Mouse (Mus musculus) midbrain, embryonic 16.5 days (tissue): Measurements from ENCODE around the gene Trim38. TPM values are rescaled to one million over a fixed set of nuclear protein-coding genes. Genes with fewer than 3 reads are reported as not detected.

ENCODE experiments used
- ATAC-seq: fragments of 200-750 bp; cut with Nextera tagmentation; 2 replicates; pipeline ENCODE4 v1.8.0; 2017; ENCODE audit warnings: moderate TSS enrichment
- H3K27ac ChIP-seq: fragments of 300-500 bp; sonication (generic); 2 replicates; pipeline ENCODE4 v1.5.1; 2014; ENCODE audit warnings: mild to moderate bottlenecking, low read length, mixed read lengths
- H3K27me3 ChIP-seq: fragments of 300-500 bp; sonication (generic); 2 replicates; pipeline ENCODE4 v1.6.1; 2014; ENCODE audit warnings: low read depth, low read length, mixed read lengths; ENCODE audit not compliant: control insufficient read depth, insufficient read depth
- H3K36me3 ChIP-seq: fragments of 300-500 bp; sonication (generic); 2 replicates; pipeline ENCODE4 v1.6.1; 2014; ENCODE audit warnings: mild to moderate bottlenecking, low read length, moderate library complexity, mixed read lengths; ENCODE audit not compliant: control insufficient read depth, insufficient read depth
- H3K4me1 ChIP-seq: fragments of 300-500 bp; sonication (generic); 2 replicates; pipeline ENCODE4 v1.6.1; 2014; ENCODE audit warnings: mild to moderate bottlenecking, low read length, mixed read lengths; ENCODE audit not compliant: control insufficient read depth, insufficient read depth
- H3K4me2 ChIP-seq: fragments of 300-500 bp; sonication (generic); 2 replicates; pipeline ENCODE4 v1.6.1; 2014; ENCODE audit warnings: mild to moderate bottlenecking, low read length, mixed read lengths
- H3K4me3 ChIP-seq: fragments of 300-500 bp; sonication (generic); 2 replicates; pipeline ENCODE4 v1.5.1; 2014; ENCODE audit warnings: low read depth, mild to moderate bottlenecking, low read length, moderate library complexity, mixed read lengths
- H3K9ac ChIP-seq: fragments of 300-500 bp; sonication (generic); 2 replicates; pipeline ENCODE4 v1.6.1; 2014; ENCODE audit warnings: low read depth, low read length, mixed read lengths
- H3K9me3 ChIP-seq: fragments of 300-500 bp; sonication (generic); replicated peaks from 2 replicates; pipeline ENCODE4 v1.6.1; 2014; ENCODE audit warnings: mild to moderate bottlenecking, low read length, mixed read lengths; ENCODE audit not compliant: control insufficient read depth, poor library complexity, severe bottlenecking
- WGBS: fragments of 180-500 bp; shearing (Covaris S2); extraction: QIAGEN DNeasy Blood & Tissue Kit; methylation state at CpG from one replicate; pipeline ENCODE4 v1.1.7; 2014; 5-methylcytosine and 5-hydroxymethylcytosine counted together
- microRNA-seq: library from miRNA; unstranded; fragments of <30 nt; microRNA quantifications from one replicate; pipeline ENCODE4, GENCODE M21; 2017
- polyA plus RNA-seq: library from polyadenylated mRNA; unstranded; fragments of >200 nt; fragmentation: Nextera tagmentation; extraction: Ambion mirVana; gene quantifications from 2 replicates; pipeline ENCODE4 v1.2.1, GENCODE M21; 2015

The Trim38 gene
- polyA plus RNA-seq, 1 experiment from 2014 or later: not detected

GRCm38 (mm10) chr13:23839308-23839707 lies 69.6 kb downstream of the Trim38 start, which contains the start of gene Slc17a3:
TSS of gene Slc17a3 (plus strand) at chr13:23839434.
- H3K4me2 ChIP-seq: no peak within 1 kb of the TSS
- no peak within 1 kb of the TSS for H3K4me3 ChIP-seq
- no peak within 1 kb of the TSS for H3K9ac ChIP-seq
- WGBS: 81% methylated on average over 2 of the region's 2 CpGs
- no peaks in the 10 kb centered on the region for H3K36me3 ChIP-seq
- ATAC-seq: no peak
- H3K27me3 ChIP-seq: no peaks in the 10 kb centered on the region
- no peaks in the 10 kb centered on the region for H3K4me1 ChIP-seq
- H3K27ac ChIP-seq: no peak within 1 kb of the TSS
- no peaks in the 10 kb centered on the region for H3K9me3 ChIP-seq

Small RNAs within 50 kb of the gene (microRNA-seq; reads per million reads assigned to microRNA genes)
- gene Gm44314 (not detected), gene Gm44484 (not detected)

Other genes starting within 250 kb of the Trim38 start
- gene Hist1h4h, start 238.9 kb upstream of the Trim38 start, polyA plus RNA-seq: 1.5 and 3.0 TPM in 2 replicates
- gene Hist1h2af, start 236.0 kb upstream of the Trim38 start, polyA plus RNA-seq: not detected in 2 replicates
- not detected in 2 replicates for gene Hist1h3g, start 234.5 kb upstream of the Trim38 start, polyA plus RNA-seq
- gene Hist1h2bh, start 226.5 kb upstream of the Trim38 start, polyA plus RNA-seq: 0.27 TPM in 1 of 2 replicates, not detected in the other
- gene Hist1h3f, start 225.9 kb upstream of the Trim38 start, polyA plus RNA-seq: not detected in 2 replicates
- gene Hist1h4f, start 218.3 kb upstream of the Trim38 start, polyA plus RNA-seq: not detected in 2 replicates
- 0.07 TPM in 1 of 2 replicates, not detected in the other for gene Hist1h1d, start 216.7 kb upstream of the Trim38 start, polyA plus RNA-seq
- 1.0 and 1.4 TPM in 2 replicates for gene Hist1h3e, start 207.5 kb upstream of the Trim38 start, polyA plus RNA-seq
- gene Hist1h2ae, start 198.7 kb upstream of the Trim38 start, polyA plus RNA-seq: 7.7 and 11.6 TPM in 2 replicates
- 0.36 and 0.86 TPM in 2 replicates for gene Hist1h2bg, start 198.5 kb upstream of the Trim38 start, polyA plus RNA-seq
- not detected in 2 replicates for gene Hist1h2bf, start 195.7 kb upstream of the Trim38 start, polyA plus RNA-seq
- gene Hist1h2ad, start 195.5 kb upstream of the Trim38 start, polyA plus RNA-seq: not detected in 2 replicates
- 0.53 and 0.60 TPM in 2 replicates for gene Hist1h3d, start 194.2 kb upstream of the Trim38 start, polyA plus RNA-seq
- gene Hist1h4d, start 188.3 kb upstream of the Trim38 start, polyA plus RNA-seq: 21.8 and 27.6 TPM in 2 replicates
- gene Hist1h2be, start 148.8 kb upstream of the Trim38 start, polyA plus RNA-seq: 1.0 and 1.4 TPM in 2 replicates
- gene Hist1h1e, start 147.4 kb upstream of the Trim38 start, polyA plus RNA-seq: 3.3 and 4.4 TPM in 2 replicates
- 0.23 and 0.32 TPM in 2 replicates for gene Hist1h2ac, start 86.0 kb upstream of the Trim38 start, polyA plus RNA-seq
- gene Hist1h2bc, start 85.7 kb upstream of the Trim38 start, polyA plus RNA-seq: 14.9 and 17.1 TPM in 2 replicates
- not detected in 2 replicates for gene Hist1h1t, start 74.1 kb upstream of the Trim38 start, polyA plus RNA-seq
- 1.8 and 3.2 TPM in 2 replicates for gene Hist1h4c, start 71.5 kb upstream of the Trim38 start, polyA plus RNA-seq
- gene Hfe, start 59.1 kb upstream of the Trim38 start, polyA plus RNA-seq: 2.8 and 3.8 TPM in 2 replicates
- gene Hist1h1c, start 31.1 kb upstream of the Trim38 start, polyA plus RNA-seq: 7.1 and 8.7 TPM in 2 replicates
- gene Hist1h3c, start 24.3 kb upstream of the Trim38 start, polyA plus RNA-seq: 0.76 TPM in 1 of 2 replicates, not detected in the other
- gene Hist1h2bb, start 23.2 kb upstream of the Trim38 start, polyA plus RNA-seq: not detected in 2 replicates
- gene Hist1h2ab, start 18.8 kb upstream of the Trim38 start, polyA plus RNA-seq: 1.1 and 6.2 TPM in 2 replicates
- gene Hist1h3b, start 17.6 kb upstream of the Trim38 start, polyA plus RNA-seq: 0.89 and 1.1 TPM in 2 replicates
- gene Hist1h4b, start 12.9 kb upstream of the Trim38 start, polyA plus RNA-seq: 0.98 and 1.8 TPM in 2 replicates
- gene Hist1h4a, start 8.7 kb upstream of the Trim38 start, polyA plus RNA-seq: 0.47 and 0.72 TPM in 2 replicates
- 0.40 and 0.68 TPM in 2 replicates for gene Hist1h3a, start 7.5 kb upstream of the Trim38 start, polyA plus RNA-seq
- gene Hist1h1a, start 6.2 kb upstream of the Trim38 start, polyA plus RNA-seq: 0.30 TPM in 1 of 2 replicates, not detected in the other
- gene Slc17a2, start 37.1 kb downstream of the Trim38 start, polyA plus RNA-seq: not detected in 2 replicates
- gene Slc17a3, start 69.5 kb downstream of the Trim38 start, polyA plus RNA-seq: not detected in 2 replicates
- not detected in 2 replicates for gene Slc17a1, start 97.8 kb downstream of the Trim38 start, polyA plus RNA-seq
- not detected in 2 replicates for gene Slc17a4, start 145.1 kb downstream of the Trim38 start, polyA plus RNA-seq
- gene Hist1h2ba, start 164.2 kb downstream of the Trim38 start, polyA plus RNA-seq: not detected in 2 replicates
- not detected in 2 replicates for gene Hist1h2aa, start 164.5 kb downstream of the Trim38 start, polyA plus RNA-seq
- 1.3 and 2.6 TPM in 2 replicates for gene Scgn, start 221.3 kb downstream of the Trim38 start, polyA plus RNA-seq